In genomic region chr4:107801366-107802184, GRCm38 (mm10) we compare ENCODE assay signal across 8 mouse cellular contexts. TPM values are rescaled to one million over a fixed set of nuclear protein-coding genes. Genes with fewer than 3 reads are reported as not detected.
DNase-seq lines count a peak whose midpoint lies in the region; ATAC-seq and TF ChIP-seq lines count a peak whose summit lies in the region.

No protein-coding gene starts in this region.

- peak overlapping the region; percentile 70 for H3K4me3 ChIP-seq in embryonic facial prominence, embryonic 13.5 days
- peak overlapping the region; percentile 69 for H3K4me3 ChIP-seq in heart, embryonic 11.5 days (ENCODE audit: low read depth, low read length)
- H3K4me3 ChIP-seq in liver, embryonic 13.5 days (replicated peaks): peak overlapping the region; percentile 84
- H3K4me3 ChIP-seq in stomach, postnatal 0 days (ENCODE audit: low read depth, low read length): peak overlapping the region; percentile 52

- DNase-seq in 416B (ENCODE audit: low read depth): peak; percentile 74
- DNase-seq in adrenal gland, postnatal 14 days: peak; percentile 88
- peak; percentile 83 for DNase-seq in kidney, postnatal 10 days
- peak; percentile 71 for DNase-seq in liver, embryonic 13.5 days
- peak; percentile 80 for DNase-seq in neural tube, embryonic 10.5 days (ENCODE audit: extremely low spot score, low spot score)
- DNase-seq in stomach, postnatal 0 days (ENCODE audit: low spot score): peak; percentile 86

- TF ChIP-seq CTCF in stomach, postnatal 0 days (IDR thresholded peaks at IDR 0.05; ENCODE audit: low read depth): peak; percentile 39; the same call in 1 of the 2 replicates

- ATAC-seq in embryonic facial prominence, embryonic 13.5 days (ENCODE audit: insufficient number of reproducible peaks, insufficient read depth, low FRiP score, low TSS enrichment, low read depth): peak; percentile 12; the same call in 1 of the 2 replicates
- ATAC-seq in heart, embryonic 11.5 days (replicated peaks; ENCODE audit: insufficient number of reproducible peaks, low FRiP score, low TSS enrichment): no peak; the same call in 1 of the 2 replicates
- ATAC-seq in liver, embryonic 13.5 days (ENCODE audit: low read depth): peak; percentile 49
- ATAC-seq in stomach, postnatal 0 days (ENCODE audit: low FRiP score, low TSS enrichment): peak; percentile 54

- H3K4me2 ChIP-seq in embryonic facial prominence, embryonic 13.5 days: peak overlapping the region; percentile 99
- H3K4me2 ChIP-seq in heart, embryonic 11.5 days: peak overlapping the region; percentile 100
- peak overlapping the region; percentile 97 for H3K4me2 ChIP-seq in liver, embryonic 13.5 days
- H3K4me2 ChIP-seq in stomach, postnatal 0 days (replicated peaks; ENCODE audit: low read depth): peak overlapping the region; percentile 99

- H3K36me3 ChIP-seq in embryonic facial prominence, embryonic 13.5 days: no peaks in the 10 kb centered on the region
- no peaks in the 10 kb centered on the region for H3K36me3 ChIP-seq in heart, embryonic 11.5 days (ENCODE audit: control insufficient read depth, insufficient read depth, low read length)
- 0 out of 2 replicates have a peak, but pooled peaks cover 9% of the 10 kb centered on the region for H3K36me3 ChIP-seq in liver, embryonic 13.5 days
- no peaks in the 10 kb centered on the region for H3K36me3 ChIP-seq in stomach, postnatal 0 days (ENCODE audit: control insufficient read depth, insufficient read depth, low read length)

- H3K4me1 ChIP-seq in embryonic facial prominence, embryonic 13.5 days: peaks cover 22% of the 10 kb centered on the region
- H3K4me1 ChIP-seq in heart, embryonic 11.5 days (ENCODE audit: control insufficient read depth, insufficient read depth, low read length): peaks cover 9% of the 10 kb centered on the region; the same call in 1 of the 2 replicates
- peaks cover 46% of the 10 kb centered on the region for H3K4me1 ChIP-seq in liver, embryonic 13.5 days (replicated peaks)
- peaks cover 3% of the 10 kb centered on the region; the same call in 1 of the 2 replicates for H3K4me1 ChIP-seq in stomach, postnatal 0 days (replicated peaks; ENCODE audit: control insufficient read depth, insufficient read depth)

- peaks cover 30% of the 10 kb centered on the region for H3K27me3 ChIP-seq in embryonic facial prominence, embryonic 13.5 days
- H3K27me3 ChIP-seq in heart, embryonic 11.5 days (ENCODE audit: control insufficient read depth, insufficient read depth, low read length): peaks cover 38% of the 10 kb centered on the region
- H3K27me3 ChIP-seq in liver, embryonic 13.5 days: peaks cover 14% of the 10 kb centered on the region
- no peaks in the 10 kb centered on the region for H3K27me3 ChIP-seq in stomach, postnatal 0 days (ENCODE audit: control insufficient read depth, insufficient read depth, low read length)

- no peak for TF ChIP-seq EP300 in stomach, postnatal 0 days (optimal IDR thresholded peaks at IDR 0.05)

- H3K9ac ChIP-seq in embryonic facial prominence, embryonic 13.5 days: peak overlapping the region; percentile 79
- peak overlapping the region; percentile 75 for H3K9ac ChIP-seq in heart, embryonic 11.5 days (ENCODE audit: low read depth, low read length)
- peak overlapping the region; percentile 91 for H3K9ac ChIP-seq in liver, embryonic 13.5 days
- H3K9ac ChIP-seq in stomach, postnatal 0 days (ENCODE audit: low read length): peak overlapping the region; percentile 63

- H3K27ac ChIP-seq in embryonic facial prominence, embryonic 13.5 days: peak overlapping the region; percentile 9; the same call in 1 of the 2 replicates
- no peak overlapping the region for H3K27ac ChIP-seq in heart, embryonic 11.5 days (ENCODE audit: low read depth, low read length)
- H3K27ac ChIP-seq in liver, embryonic 13.5 days: 0 out of 2 replicates have a peak overlapping the region, but pooled peaks have one; percentile 51
- H3K27ac ChIP-seq in stomach, postnatal 0 days (replicated peaks): 0 out of 2 replicates have a peak overlapping the region, but pooled peaks have one; percentile 13

- H3K9me3 ChIP-seq in embryonic facial prominence, embryonic 13.5 days: no peaks in the 10 kb centered on the region
- H3K9me3 ChIP-seq in heart, embryonic 11.5 days (replicated peaks; ENCODE audit: control insufficient read depth, low read length): no peaks in the 10 kb centered on the region
- H3K9me3 ChIP-seq in liver, embryonic 13.5 days (replicated peaks): no peaks in the 10 kb centered on the region
- no peaks in the 10 kb centered on the region for H3K9me3 ChIP-seq in stomach, postnatal 0 days (ENCODE audit: control insufficient read depth, low read length)

- WGBS in embryonic facial prominence, embryonic 13.5 days: 2% methylated on average over 41 of the region's 41 CpGs
- 1% methylated on average over 29 of the region's 41 CpGs for WGBS in heart, embryonic 11.5 days (ENCODE audit: insufficient replicate concordance)
- WGBS in liver, embryonic 13.5 days (ENCODE audit: insufficient replicate concordance): 4% methylated on average over 40 of the region's 41 CpGs
- WGBS in stomach, postnatal 0 days: 6% methylated on average over 35 of the region's 41 CpGs

RNA-seq across cellular contexts. Expression of gene Lrp8, which starts 0.5 kb away (rescaled TPM):
- 5.0 and 5.2 TPM in 2 replicates for total RNA-seq in adrenal gland, postnatal 14 days (2021)
- 4.0 and 4.1 TPM in 2 replicates for polyA plus RNA-seq in embryonic facial prominence, embryonic 13.5 days (2015; fragmentation: Nextera tagmentation; extraction: Ambion mirVana)
- 1.1 and 1.8 TPM in 2 replicates for polyA plus RNA-seq in heart, embryonic 11.5 days (2014; fragmentation: Nextera tagmentation; extraction: Ambion mirVana)
- polyA plus RNA-seq in liver, embryonic 13.5 days (2015; fragmentation: Nextera tagmentation; extraction: Ambion mirVana): 3.5 TPM in 2 replicates
- polyA plus RNA-seq in stomach, postnatal 0 days (2015; fragmentation: Nextera tagmentation; extraction: Ambion mirVana): 0.85 and 1.3 TPM in 2 replicates
